Mouse (Mus musculus): ENCODE results near the gene Ccnd3.
"Not testable (repeated sequence)": the region's sequence is repeated elsewhere in the genome, so short reads cannot be mapped to it uniquely, and the experiment has no call there.

The Ccnd3 gene

GRCm38 (mm10) chr17:47596839-47597164, 92.0 kb downstream of the Ccnd3 start:
- DNase-seq = no peak

GRCm38 (mm10) chr17:47597261-47597660, 92.4 kb downstream of the Ccnd3 start:
- peak in 1 of 2 experiments; percentile 37 for DNase-seq

- DNase-seq = peak; percentile 35 to 65
Observed at GRCm38 (mm10) chr17:47597838-47598579, 93.2 kb downstream of the Ccnd3 start.

GRCm38 (mm10) chr17:47598580-47599304, 93.9 kb downstream of the Ccnd3 start:
- DNase-seq = peak in 1 of 2 experiments; percentile 39

GRCm38 (mm10) chr17:47599511-47600297, 94.9 kb downstream of the Ccnd3 start:
- peak; percentile 35 to 51 for DNase-seq

GRCm38 (mm10) chr17:47600601-47601388, 95.9 kb downstream of the Ccnd3 start:
- peak in 1 of 2 experiments; percentile 49 for DNase-seq

GRCm38 (mm10) chr17:47601389-47601755, 96.5 kb downstream of the Ccnd3 start:
- peak in 1 of 2 experiments; percentile 40 for DNase-seq

GRCm38 (mm10) chr17:47602289-47602688, 97.4 kb downstream of the Ccnd3 start:
- DNase-seq = no peak

- peak; percentile 33 to 40 for DNase-seq
Observed at GRCm38 (mm10) chr17:47606220-47606619, 101.4 kb downstream of the Ccnd3 start.

- DNase-seq = no peak
Observed at GRCm38 (mm10) chr17:47609182-47609581, 104.3 kb downstream of the Ccnd3 start.

- peak; percentile 89 to 94 for DNase-seq
Observed at GRCm38 (mm10) chr17:47610849-47611660, 106.2 kb downstream of the Ccnd3 start, which contains the start of the genes Bysl, Med20 and Gm20517. Gene Bysl (minus strand): TSS chr17:47611492. Gene Med20 (plus strand): TSS chr17:47611582. Gene Gm20517 (plus strand): TSS chr17:47611589.

- no peak for DNase-seq
Observed at GRCm38 (mm10) chr17:47611661-47611982, 106.8 kb downstream of the Ccnd3 start.

GRCm38 (mm10) chr17:47614018-47614417, 109.2 kb downstream of the Ccnd3 start:
- no peak for DNase-seq

- DNase-seq = no peak
Observed at GRCm38 (mm10) chr17:47616119-47616518, 111.3 kb downstream of the Ccnd3 start.

GRCm38 (mm10) chr17:47616652-47617051, 111.8 kb downstream of the Ccnd3 start:
- DNase-seq = no peak

GRCm38 (mm10) chr17:47617605-47618307, 112.9 kb downstream of the Ccnd3 start:
- no peak for DNase-seq

- DNase-seq = no peak
Observed at GRCm38 (mm10) chr17:47618556-47619311, 113.9 kb downstream of the Ccnd3 start.

- DNase-seq = no peak
Observed at GRCm38 (mm10) chr17:47622912-47623554, 118.2 kb downstream of the Ccnd3 start.

- DNase-seq = not testable (repeated sequence)
Observed at GRCm38 (mm10) chr17:47624572-47624971, 119.7 kb downstream of the Ccnd3 start.

GRCm38 (mm10) chr17:47625088-47625487, 120.2 kb downstream of the Ccnd3 start:
- no peak for DNase-seq
